Mouse (Mus musculus): Measurements from ENCODE around the gene Spock2. TPM values are rescaled to one million over a fixed set of nuclear protein-coding genes. Genes with fewer than 3 reads are reported as not detected.

Spock2 gene
- polyA plus RNA-seq, 1 experiment from 2014 or later = 42.8 TPM

DNA sequence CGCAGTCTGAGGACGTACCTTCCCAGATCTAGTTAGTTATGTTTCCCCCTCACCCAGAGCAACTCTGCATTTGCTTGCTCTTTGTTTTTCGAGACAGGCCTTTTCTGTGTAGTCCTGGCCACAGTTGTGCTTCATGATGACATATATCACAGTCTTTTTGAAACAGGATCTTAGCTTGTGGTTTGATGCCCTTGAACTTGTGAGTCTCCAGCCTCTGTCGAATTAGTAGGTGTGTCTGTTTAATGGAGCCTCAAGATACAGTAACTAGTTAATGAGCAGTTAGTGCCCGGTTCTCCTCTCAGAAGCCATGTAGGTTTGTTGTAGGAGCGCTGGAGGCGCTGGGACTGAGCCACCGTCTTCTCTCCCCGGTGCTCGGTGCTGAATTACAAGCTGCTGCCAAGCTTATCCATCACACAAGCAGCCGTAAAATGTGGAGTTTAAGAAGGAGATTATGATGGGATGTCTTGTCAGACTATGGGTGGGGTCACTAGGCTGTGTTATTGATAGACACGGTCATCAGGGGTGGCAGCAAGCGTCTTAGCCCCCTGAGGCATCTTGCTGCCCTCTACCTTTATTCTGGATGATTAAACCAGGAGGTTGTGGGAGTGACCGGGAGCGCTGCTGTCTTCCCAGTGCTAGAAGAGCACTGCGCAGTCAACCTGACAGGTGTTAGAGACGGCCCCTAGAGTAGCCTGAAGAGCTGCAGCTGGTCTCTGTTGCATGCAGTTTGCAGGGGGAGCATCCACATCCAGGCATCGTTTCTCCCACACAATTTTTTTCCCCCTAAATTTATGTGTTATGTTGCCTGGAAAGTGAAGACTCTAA, 28.1 kb upstream of the Spock2 start:
- TF ChIP-seq CTCF (IDR thresholded peaks at IDR 0.05) (no peak), EP300 (IDR thresholded peaks at IDR 0.05) (no peak)
- Histone ChIP-seq H3K9me3 (ENCODE audit: low read length) (no peaks in the 10 kb centered on the region), H3K36me3 (ENCODE audit: insufficient read depth, low read length) (no peaks in the 10 kb centered on the region), H3K27ac (ENCODE audit: low read length) (no peak overlapping the region), H3K27me3 (replicated peaks; ENCODE audit: insufficient read depth, low read length) (no peaks in the 10 kb centered on the region), H3K4me3 (ENCODE audit: low read depth, low read length) (no peak overlapping the region), H3K4me2 (replicated peaks; ENCODE audit: low read depth, low read length) (no peak overlapping the region), H3K9ac (replicated peaks; ENCODE audit: low read depth) (no peak overlapping the region), H3K4me1 (ENCODE audit: insufficient read depth, low read depth, low read length) (peaks cover 9% of the 10 kb centered on the region; the same call in 1 of the 2 replicates)
- peak; percentile 3; the same call in 1 of the 2 replicates for ATAC-seq
- 51% methylated on average over 18 of the region's 18 CpGs for WGBS
- DNase-seq (ENCODE audit: low spot score) = peak; percentile 9

DNA sequence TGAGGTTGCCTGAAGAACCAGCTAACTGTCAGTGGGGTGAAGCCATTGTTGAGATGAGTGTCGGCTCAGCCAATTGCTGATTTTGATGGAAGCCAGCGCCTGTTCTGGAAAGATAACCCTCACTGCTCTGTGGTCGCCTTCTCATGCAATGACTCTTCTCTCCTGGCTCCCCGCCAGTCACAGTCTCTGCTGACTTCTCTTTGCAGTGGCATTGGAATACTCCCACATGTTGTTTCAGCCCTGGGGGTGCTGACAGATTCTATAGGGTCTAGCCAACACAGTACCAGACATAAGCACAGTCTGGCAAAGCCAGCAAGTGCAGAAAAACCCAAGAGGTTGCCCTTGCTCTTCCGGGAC, 27.5 kb upstream of the Spock2 start:
- whole genome bisulfite sequencing = 55% methylated on average over 5 of the region's 5 CpGs
- ATAC-seq (peak; percentile 43; the same call in 1 of the 2 replicates), DNase-seq (ENCODE audit: low spot score) (peak; percentile 83)
- peaks cover 9% of the 10 kb centered on the region; the same call in 1 of the 2 replicates for H3K4me1 ChIP-seq (ENCODE audit: insufficient read depth, low read depth, low read length)
- H3K4me3 ChIP-seq (ENCODE audit: low read depth, low read length) = no peak overlapping the region
- no peak overlapping the region for H3K4me2 ChIP-seq (replicated peaks; ENCODE audit: low read depth, low read length)
- H3K36me3 ChIP-seq (ENCODE audit: insufficient read depth, low read length) = no peaks in the 10 kb centered on the region
- no peaks in the 10 kb centered on the region for H3K27me3 ChIP-seq (replicated peaks; ENCODE audit: insufficient read depth, low read length)
- TF ChIP-seq CTCF (IDR thresholded peaks at IDR 0.05) (no peak), EP300 (IDR thresholded peaks at IDR 0.05) (0 out of 2 replicates have a peak, but pooled peaks have one; percentile 7)
- no peak overlapping the region for H3K9ac ChIP-seq (replicated peaks; ENCODE audit: low read depth)
- H3K9me3 ChIP-seq (ENCODE audit: low read length) = no peaks in the 10 kb centered on the region
- H3K27ac ChIP-seq (ENCODE audit: low read length) = peak overlapping the region; percentile 43; the same call in 1 of the 2 replicates

DNA sequence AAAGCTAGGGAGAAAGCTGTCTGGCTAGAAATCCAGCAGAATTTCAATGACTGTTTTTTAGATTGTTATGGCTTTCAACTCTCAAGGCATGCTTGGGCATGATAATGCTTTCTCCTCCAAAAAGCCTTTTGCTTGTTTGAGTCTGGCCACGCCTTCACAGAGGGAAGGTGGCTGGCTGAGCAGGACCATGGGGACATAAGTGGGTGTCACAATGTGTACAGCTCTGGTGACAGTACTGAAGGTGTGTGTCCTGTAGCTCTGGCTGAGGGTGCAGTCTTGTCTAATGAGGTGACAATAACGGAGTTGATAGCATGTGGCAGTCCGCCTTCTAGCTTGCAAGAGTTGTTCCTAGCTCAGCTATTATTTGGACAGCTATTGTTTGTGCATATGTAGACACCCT, 25.8 kb upstream of the Spock2 start:
- peak; percentile 70 for DNase-seq (ENCODE audit: low spot score)

DNA sequence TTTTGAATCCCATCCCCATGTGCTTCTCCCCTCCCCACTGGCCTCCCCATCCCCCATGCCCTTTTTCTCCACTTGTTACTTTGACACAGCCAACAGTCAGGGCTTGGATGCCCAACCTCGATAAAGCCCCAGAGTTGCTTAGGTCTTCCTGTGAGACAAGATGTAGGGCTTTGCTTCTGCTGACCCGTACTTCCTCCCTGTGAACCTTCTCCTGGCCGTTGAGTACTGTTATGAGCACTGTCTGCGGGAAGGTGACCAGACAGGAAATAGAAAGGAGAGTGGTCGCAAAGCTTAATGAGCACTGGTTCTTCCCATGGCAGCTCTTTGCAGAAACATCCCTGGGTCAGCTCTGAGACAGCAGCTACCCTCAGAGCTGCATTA, 25.4 kb upstream of the Spock2 start:
- Histone ChIP-seq H3K9ac (replicated peaks; ENCODE audit: low read depth) (no peak overlapping the region), H3K27me3 (replicated peaks; ENCODE audit: insufficient read depth, low read length) (no peaks in the 10 kb centered on the region), H3K36me3 (ENCODE audit: insufficient read depth, low read length) (no peaks in the 10 kb centered on the region), H3K4me2 (replicated peaks; ENCODE audit: low read depth, low read length) (no peak overlapping the region), H3K27ac (ENCODE audit: low read length) (peak overlapping the region; percentile 64), H3K4me3 (ENCODE audit: low read depth, low read length) (no peak overlapping the region), H3K4me1 (ENCODE audit: insufficient read depth, low read depth, low read length) (peaks cover 9% of the 10 kb centered on the region; the same call in 1 of the 2 replicates), H3K9me3 (ENCODE audit: low read length) (no peaks in the 10 kb centered on the region)
- ATAC-seq (no peak), DNase-seq (ENCODE audit: low spot score) (no peak)
- 19% methylated on average over 5 of the region's 5 CpGs for WGBS
- no peak for TF ChIP-seq EP300 (IDR thresholded peaks at IDR 0.05)
- no peak for TF ChIP-seq CTCF (IDR thresholded peaks at IDR 0.05)

More for the DNA sequence above, 25.8 kb upstream of the Spock2 start:
- Histone ChIP-seq H3K27me3 (replicated peaks; ENCODE audit: insufficient read depth, low read length) (no peaks in the 10 kb centered on the region), H3K27ac (ENCODE audit: low read length) (peak overlapping the region; percentile 64), H3K4me2 (replicated peaks; ENCODE audit: low read depth, low read length) (no peak overlapping the region), H3K9me3 (ENCODE audit: low read length) (no peaks in the 10 kb centered on the region), H3K4me1 (ENCODE audit: insufficient read depth, low read depth, low read length) (peaks cover 9% of the 10 kb centered on the region; the same call in 1 of the 2 replicates), H3K36me3 (ENCODE audit: insufficient read depth, low read length) (no peaks in the 10 kb centered on the region), H3K9ac (replicated peaks; ENCODE audit: low read depth) (no peak overlapping the region), H3K4me3 (ENCODE audit: low read depth, low read length) (no peak overlapping the region)
- 53% methylated on average over 3 of the region's 3 CpGs for WGBS
- TF ChIP-seq EP300 (IDR thresholded peaks at IDR 0.05) (no peak), CTCF (IDR thresholded peaks at IDR 0.05) (no peak)
- peak; percentile 42 for ATAC-seq

DNA sequence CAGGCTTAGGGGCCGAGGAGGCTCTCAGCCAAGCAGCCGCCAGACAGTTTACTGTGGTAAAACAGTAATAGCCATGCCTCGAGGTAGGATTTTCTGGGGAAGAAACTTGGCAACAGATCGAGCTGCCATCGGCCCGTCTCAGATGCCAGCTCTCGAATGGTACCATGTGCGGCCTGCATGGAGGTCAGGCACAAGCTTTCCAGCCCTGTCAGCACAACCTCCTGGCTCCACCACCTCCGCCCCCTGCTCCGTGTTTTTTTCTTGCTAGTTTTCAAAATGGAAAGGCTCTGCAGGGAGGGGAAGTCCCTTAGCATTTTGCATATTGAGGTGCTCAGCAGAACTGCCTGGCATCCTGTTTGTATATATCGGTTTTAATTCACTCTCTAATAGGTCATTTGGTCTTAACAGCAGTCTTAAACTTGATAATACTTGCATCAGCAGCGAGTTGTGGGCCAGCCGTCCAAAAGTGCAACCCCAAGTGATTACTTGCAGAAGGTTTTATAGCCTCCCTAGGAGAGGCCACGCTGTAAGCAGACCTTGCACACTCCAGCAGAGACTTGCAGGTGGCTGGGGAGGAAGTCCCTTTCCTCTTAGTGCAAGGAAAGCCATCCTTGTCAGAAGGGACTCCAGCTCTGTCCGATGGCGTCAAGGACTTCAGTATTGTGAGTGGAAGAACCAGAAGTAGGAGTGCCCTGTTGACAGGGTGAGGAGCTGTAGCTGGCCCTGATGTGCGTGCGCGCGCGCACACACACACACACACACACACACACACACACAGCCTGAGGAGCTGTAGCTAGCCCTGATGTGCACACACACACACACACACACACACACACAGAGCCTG, 24.8 kb upstream of the Spock2 start:
- H3K36me3 ChIP-seq (ENCODE audit: insufficient read depth, low read length) = no peaks in the 10 kb centered on the region
- H3K9me3 ChIP-seq (ENCODE audit: low read length) = no peaks in the 10 kb centered on the region
- peak overlapping the region; percentile 64 for H3K27ac ChIP-seq (ENCODE audit: low read length)
- TF ChIP-seq EP300 (IDR thresholded peaks at IDR 0.05) (no peak), CTCF (IDR thresholded peaks at IDR 0.05) (no peak)
- peak; percentile 57 for DNase-seq (ENCODE audit: low spot score)
- H3K4me1 ChIP-seq (ENCODE audit: insufficient read depth, low read depth, low read length) = peaks cover 9% of the 10 kb centered on the region; the same call in 1 of the 2 replicates
- no peak overlapping the region for H3K4me2 ChIP-seq (replicated peaks; ENCODE audit: low read depth, low read length)
- no peaks in the 10 kb centered on the region for H3K27me3 ChIP-seq (replicated peaks; ENCODE audit: insufficient read depth, low read length)
- ATAC-seq = no peak
- 52% methylated on average over 21 of the region's 21 CpGs for WGBS
- H3K9ac ChIP-seq (replicated peaks; ENCODE audit: low read depth) = no peak overlapping the region
- no peak overlapping the region for H3K4me3 ChIP-seq (ENCODE audit: low read depth, low read length)

DNA sequence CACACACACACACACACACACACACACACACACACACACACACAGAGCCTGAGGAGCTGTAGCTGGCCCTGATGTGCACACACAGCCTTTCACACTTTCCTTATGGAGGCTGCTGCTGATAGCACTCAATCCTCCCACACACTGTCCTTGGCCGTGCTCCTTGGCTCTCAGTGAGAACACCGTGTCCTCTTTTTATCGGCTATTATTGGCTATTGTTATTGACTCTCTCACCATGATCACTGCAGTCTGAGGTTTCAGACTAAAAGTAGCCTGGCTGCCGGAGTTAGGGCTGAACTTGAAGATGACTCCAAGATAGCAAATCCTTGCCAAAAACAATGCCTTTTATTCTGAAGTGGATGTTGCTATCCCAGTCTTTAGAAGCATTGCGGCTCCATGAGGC, 24.1 kb upstream of the Spock2 start:
- no peaks in the 10 kb centered on the region for H3K27me3 ChIP-seq (replicated peaks; ENCODE audit: insufficient read depth, low read length)
- WGBS = 37% methylated on average over 5 of the region's 5 CpGs
- H3K4me2 ChIP-seq (replicated peaks; ENCODE audit: low read depth, low read length) = no peak overlapping the region
- no peaks in the 10 kb centered on the region for H3K36me3 ChIP-seq (ENCODE audit: insufficient read depth, low read length)
- DNase-seq (ENCODE audit: low spot score) (peak; percentile 92), ATAC-seq (peak; percentile 83)
- TF ChIP-seq CTCF (IDR thresholded peaks at IDR 0.05) = no peak; the same call in 1 of the 2 replicates
- peak; percentile 79 for TF ChIP-seq EP300 (IDR thresholded peaks at IDR 0.05)
- H3K9ac ChIP-seq (replicated peaks; ENCODE audit: low read depth) = no peak overlapping the region
- H3K27ac ChIP-seq (ENCODE audit: low read length) = peak overlapping the region; percentile 11; the same call in 1 of the 2 replicates
- H3K4me3 ChIP-seq (ENCODE audit: low read depth, low read length) = no peak overlapping the region
- peaks cover 9% of the 10 kb centered on the region; the same call in 1 of the 2 replicates for H3K4me1 ChIP-seq (ENCODE audit: insufficient read depth, low read depth, low read length)
- H3K9me3 ChIP-seq (ENCODE audit: low read length) = no peaks in the 10 kb centered on the region
